Mouse (Mus musculus): Measurements from ENCODE around the gene Slc7a9.

Gene Slc7a9

DNA sequence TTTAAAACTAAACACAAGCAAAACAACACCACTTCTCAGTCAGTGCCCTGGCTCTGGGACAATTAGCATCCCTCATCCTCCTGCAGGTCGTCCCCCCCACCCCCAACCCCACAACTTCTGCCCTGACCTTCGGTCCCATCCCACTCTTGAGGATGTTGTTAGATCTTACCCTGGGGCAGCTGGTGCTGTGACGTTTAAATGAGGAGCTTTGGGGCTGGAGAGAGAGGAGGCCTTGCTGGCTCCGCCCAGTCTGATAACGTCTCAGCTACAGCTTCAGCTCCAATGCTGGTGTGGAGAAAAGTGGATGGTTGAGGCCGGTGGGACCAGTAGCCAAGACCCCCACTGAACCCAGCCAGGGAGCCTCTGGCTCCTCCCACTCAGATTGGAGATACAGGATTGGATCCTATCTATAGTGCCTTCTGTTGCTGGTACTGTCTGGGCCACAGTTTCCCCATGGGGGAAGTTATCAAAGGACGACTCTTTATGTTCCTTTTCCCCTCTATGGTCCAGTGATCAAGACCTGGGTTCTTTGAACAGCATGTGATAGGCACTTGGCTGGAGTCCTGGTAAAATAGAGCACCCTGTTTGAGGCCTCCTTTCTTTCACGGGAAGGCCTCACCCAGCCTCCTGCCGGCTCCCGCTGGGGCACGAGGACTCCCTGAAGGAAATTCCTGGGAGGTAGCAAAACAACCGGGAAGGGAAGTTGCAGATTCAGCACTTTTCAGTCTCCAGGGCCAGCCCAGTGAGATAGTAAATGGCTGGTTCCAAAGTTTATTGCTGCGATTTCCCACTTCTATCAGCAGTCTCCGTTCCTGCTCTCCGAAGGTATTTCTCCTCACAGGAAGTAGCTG, at the start of gene Slc7a9:
Slc7a9 (plus strand) TSS at position 801 of the 851 bp plus-strand sequence.
- DNase-seq (ENCODE audit: low read depth, low spot score) = no peak

DNA sequence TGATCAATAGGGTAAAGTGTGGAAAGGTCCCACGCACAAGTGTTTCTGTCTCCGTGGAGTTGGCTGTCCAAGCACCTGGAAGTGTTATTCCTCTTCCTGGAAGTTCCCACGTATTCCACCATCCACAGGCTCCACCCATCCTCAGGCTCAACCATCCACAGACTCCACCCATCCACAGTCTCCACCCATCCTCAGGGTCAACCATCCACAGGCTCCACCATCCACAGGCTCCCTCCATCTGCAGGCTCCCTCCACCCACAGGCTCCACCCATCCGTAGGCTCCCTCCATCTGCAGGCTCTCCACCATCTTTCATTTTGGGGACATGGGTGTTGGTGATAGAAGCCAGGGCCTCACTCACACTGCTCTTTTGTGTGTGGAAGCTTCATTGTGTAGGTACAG, 47.4 kb upstream of the Slc7a9 start:
- DNase-seq (ENCODE audit: low read depth, low spot score) = peak; percentile 48

DNA sequence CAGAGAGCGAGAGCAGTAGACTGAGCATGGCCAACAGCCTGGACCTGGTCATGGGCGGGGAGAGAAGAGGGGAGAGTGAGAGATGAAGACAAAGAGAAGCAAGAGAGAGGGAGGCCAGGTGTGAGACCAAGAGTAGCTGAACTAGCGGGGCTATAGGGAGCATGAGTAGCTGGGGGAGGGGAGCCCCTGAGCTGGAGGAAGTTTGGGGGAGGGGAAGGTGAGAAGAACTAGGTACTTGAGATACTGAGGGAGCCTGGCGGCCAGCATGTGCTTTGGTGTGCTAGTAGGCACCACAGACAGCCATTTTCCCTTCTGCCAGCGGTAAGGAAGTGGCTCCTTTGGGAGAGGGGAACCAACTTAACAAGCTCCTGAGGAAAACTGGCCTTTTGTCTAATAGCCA, 33.4 kb upstream of the Slc7a9 start:
- no peak for DNase-seq (ENCODE audit: low read depth, low spot score)

DNA sequence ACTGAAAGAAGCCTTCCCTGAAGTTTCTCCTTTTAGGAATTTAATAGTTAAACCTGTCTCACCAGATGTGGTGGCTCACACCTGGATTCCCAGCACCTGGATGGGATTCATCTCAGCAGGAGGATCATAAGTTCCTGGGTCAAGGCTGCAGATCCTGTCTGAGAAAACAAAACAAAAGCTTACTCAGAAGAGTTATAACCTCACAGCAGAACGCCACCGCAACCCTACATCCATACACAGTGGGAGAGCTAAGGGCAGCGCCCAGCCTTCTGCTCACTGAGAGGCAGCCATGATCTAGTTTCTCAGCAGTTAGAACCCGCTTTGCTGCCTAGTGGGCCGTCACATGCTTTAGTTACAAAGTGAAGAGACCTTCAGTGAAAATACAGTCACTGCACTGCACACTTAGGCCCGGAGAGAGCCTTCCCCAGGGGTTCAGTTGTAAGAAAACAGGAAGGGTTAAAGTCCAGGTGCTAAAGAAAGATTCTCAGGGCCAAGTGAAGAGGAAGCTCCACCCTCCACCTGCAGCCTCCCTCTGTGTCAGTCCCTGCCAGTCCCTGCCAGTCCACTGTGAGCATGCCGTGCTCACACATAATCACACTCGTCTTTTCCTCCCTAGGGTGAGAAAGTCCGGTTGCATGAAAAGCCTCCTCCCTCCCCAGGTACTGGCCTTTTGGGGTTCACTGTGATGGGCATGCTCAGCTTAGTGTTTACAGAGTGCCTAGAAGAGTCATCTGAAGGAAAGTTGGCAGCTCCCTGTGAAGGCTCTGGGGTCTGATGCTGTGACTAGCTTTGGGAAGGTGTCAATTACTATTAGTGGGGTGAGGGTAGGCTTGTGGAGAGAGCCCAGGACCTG, 32.6 kb upstream of the Slc7a9 start:
- DNase-seq (ENCODE audit: low read depth, low spot score) = no peak

DNA sequence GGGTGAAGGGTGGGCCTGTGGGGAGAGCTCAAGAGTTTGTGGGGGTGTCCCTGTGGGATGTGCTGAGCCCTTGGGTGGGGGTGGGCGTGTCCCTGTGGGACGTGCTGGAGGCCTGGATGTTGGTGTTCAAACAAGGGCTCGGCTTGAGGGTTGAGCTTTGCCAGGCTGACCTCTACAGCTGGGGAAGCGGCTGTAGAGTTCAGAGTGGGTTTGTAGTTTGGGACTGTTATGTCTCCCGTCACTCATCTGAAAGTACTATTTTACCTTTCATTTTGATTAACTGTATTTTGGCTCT, 32.0 kb upstream of the Slc7a9 start:
- no peak for DNase-seq (ENCODE audit: low read depth, low spot score)

DNA sequence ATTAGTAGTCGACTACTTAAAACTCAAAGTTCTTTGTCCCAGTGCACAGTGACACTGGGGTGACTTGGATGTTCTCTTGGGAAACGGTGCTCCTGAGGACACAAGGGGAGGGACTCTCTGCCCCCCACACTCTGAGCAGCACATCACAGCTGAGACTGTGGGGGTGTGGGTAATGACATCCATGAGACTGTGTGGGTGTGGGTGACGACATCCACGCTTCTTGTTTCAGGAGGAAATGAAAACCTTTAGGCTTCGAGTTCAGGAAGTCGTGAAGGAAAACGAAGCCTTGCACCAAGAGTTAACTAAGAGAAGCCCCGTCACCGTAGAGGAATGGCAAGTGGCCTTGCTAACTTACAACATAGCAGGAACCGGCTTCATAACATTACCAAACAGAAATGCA, 25.5 kb upstream of the Slc7a9 start:
- no peak for DNase-seq (ENCODE audit: low read depth, low spot score)

DNA sequence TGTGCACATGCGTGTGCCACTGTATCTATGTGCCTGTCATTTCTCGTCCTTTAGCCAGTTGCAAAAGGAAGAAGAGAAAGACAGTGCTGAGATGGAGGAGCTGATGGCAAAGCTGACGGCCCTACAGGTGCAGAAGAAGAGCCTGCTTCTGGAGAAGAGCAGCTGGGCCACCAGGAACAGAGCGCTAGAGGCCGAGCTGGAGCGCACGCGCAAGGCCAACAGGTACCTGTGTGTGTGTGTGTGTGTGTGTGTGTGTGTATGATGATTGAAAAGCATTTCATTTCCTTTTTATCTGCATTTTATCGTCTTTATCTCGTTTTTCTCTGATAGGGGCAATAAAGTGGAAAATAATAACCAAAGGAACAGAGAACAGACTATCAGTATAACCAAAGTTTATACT, 20.4 kb upstream of the Slc7a9 start:
- no peak for DNase-seq (ENCODE audit: low read depth, low spot score)

DNA sequence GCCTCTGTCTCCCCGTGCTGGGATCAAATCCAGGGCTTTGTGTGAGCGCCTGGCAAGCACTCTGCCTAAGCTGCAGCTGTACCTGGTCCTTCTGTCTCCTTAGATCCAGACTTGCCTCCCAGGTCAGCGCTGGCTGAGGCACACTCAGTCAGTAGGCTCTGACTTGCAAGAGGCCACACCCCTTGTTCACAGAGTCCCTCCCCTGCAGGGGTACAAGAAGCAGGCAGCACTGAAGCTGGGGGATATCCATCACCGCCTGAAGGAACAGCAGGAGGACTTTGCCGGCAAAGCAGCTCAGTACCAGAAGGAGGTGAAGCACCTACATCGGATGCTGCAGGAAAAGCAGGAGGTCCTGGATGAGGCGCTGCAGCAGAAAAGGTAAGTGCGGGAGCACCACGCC, 13.3 kb upstream of the Slc7a9 start:
- DNase-seq (ENCODE audit: low read depth, low spot score) = no peak

DNA sequence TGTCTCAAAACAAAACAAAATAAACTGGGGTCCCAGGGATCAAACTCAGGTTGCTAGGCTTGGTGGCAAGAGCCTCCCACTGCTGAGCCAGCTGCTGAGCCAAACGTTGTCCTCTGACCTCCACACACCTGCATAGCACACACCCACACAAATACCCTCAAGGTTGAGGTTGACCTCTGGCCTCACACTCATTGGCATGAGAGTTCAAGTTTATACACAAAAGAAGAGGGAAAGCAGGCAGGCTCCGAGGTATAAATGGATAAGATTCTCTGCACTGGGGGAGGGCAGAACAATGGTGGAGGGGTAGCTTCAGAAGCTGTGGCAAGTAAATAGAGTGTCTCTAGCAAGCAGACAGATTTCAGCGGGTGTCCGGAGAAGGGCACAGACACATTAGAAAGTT, 1.1 kb upstream of the Slc7a9 start:
- no peak for DNase-seq (ENCODE audit: low read depth, low spot score)

DNA sequence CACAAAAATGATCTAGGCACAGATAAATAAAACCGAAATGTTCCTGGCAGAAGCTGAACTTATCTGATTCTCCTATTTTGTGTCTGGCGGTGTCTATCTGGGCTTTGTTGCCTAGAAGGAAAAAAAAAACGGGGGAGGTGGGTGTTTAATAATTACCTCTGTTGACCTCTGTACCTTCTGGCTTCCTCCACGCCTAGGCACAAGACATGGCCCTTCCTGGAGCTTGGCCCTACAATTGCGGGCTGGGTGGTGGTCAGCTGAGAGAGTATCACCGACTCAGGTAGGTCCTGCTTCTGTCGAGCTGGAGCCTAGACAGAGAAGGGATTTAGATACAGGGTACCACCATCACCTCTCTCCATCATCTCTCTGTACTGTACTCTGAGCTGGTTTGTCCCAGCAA, 271 bp downstream of the Slc7a9 start:
- DNase-seq (ENCODE audit: low read depth, low spot score) = no peak

DNA sequence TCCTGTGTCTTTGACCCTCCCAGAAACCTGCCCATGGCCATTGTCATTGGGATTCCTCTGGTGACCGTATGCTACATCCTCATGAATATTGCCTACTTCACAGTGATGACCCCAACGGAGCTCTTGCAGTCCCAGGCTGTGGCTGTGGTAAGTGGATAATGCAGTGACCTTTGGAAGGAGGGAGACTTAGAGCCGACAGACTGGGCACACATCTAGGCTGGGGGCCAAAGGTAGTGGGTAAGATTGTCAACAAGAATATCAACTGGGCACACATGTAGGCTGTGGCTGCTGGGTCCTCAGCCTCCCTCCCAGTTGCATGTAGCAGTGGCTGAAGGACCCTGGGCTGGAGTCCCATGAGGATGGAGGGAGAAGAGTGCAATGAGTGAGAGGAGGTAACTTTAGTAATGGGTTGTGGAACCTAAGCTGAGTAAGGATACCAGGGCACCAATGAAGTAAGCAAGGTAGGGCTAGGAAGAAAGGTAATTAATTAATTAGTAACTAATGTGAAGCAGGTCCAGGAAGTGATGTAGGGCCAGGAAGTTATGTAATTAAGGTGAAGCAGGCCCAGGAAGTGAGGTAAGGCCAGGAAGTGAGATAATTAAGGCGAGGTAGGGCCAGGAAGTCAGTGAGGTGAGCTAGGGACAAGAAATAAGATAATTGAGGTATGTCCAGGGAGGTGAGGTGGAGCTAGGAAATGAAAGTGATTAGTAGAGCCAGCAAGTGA, 7.7 kb downstream of the Slc7a9 start:
- no peak for DNase-seq (ENCODE audit: low read depth, low spot score)

DNA sequence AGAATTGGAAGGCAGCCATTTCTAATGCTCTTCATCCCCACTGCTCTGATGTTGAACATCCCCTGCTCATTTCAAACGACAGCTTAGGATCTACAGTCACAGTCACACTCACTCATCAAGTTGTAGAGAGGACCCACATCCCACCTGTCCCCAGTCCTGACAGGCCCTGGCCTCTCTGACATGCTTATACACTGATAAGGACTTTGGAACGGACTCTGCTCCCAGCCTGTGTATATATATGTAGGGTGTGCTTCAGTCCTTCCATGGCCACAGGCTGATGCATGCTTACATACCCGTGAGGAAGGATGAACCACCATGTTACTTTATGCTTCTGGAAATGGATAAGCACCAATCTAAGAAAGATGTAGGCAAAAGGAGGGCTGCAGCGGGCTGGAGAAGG, 12.4 kb downstream of the Slc7a9 start:
- DNase-seq (ENCODE audit: low read depth, low spot score) = no peak

DNA sequence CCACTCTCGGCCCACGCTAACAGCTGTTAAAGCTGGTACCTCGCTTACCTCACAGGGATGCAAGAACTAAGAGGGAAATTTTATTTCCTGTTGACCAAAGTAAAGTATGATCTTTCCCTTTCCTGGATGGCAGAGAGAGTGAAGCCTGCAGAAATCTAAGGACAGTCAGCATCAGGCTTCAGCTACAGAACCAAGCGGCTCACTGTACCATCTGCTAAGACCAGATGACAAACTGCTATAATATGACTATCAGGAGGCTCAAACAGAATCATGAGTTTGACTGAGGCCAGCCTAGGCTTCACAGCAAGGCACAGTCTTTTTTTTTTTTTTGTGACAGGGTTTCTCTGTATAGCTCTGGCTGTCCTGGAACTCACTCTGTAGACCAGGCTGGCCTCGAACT, 16.4 kb downstream of the Slc7a9 start:
- DNase-seq (ENCODE audit: low read depth, low spot score) = no peak

DNA sequence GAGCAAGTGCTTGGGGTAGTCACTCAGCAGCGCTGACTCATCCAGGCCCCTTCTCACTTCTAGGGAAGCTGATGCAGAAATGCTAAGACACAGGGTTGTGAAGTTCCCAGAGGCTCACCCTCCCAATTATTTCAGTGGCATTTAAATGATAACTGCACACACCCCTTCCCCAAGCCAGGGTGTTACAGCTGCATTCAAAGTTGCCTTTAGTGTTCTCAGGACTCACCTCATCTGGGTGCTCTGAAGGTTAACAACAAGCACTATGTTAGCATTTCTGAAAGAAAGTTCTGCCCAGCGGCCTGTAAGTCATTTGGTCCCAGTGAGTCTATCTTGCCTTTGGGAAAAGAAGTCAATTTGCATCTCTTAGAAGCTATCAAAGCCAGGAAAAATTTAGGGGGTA, 19.3 kb downstream of the Slc7a9 start:
- DNase-seq (ENCODE audit: low read depth, low spot score) = no peak

DNA sequence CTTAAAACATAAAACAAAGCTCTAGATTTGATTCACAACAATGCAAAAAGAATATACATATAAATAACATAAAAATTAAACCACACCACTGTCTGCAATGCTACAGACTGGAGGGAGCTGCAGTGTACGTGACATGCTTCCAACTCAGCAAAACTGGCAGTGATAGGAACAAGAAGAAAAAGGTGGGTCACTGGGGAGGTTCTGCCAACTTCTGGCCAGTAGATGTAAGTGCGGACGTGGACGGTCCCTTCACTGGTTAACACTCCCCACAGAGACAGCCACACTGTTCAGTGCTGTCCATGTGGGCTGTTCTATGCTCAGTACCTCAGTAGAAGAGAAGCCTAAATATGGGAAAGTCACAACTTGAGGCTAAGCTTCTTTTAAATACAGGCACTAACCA, 22.2 kb downstream of the Slc7a9 start:
- no peak for DNase-seq (ENCODE audit: low read depth, low spot score)

DNA sequence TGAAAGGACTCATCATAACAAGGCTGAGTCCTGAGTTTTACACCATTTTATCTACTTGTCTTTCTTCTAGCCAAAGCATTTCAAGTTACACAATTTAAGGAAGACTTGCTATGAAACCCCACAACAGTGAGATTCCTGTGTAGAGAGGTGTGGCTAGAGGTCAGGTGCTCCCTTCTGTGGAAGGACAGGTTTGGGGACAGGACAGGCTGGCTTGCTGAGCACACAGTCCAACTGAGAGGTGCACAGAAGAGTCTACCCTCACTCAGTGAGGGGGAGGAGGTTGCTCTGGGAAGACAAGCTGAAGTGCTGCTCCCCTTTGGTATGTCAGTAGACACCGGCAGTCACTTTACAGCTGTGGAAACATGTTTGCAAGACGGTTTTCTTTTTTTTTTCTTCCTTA, 27.9 kb downstream of the Slc7a9 start:
- DNase-seq (ENCODE audit: low read depth, low spot score) = no peak

DNA sequence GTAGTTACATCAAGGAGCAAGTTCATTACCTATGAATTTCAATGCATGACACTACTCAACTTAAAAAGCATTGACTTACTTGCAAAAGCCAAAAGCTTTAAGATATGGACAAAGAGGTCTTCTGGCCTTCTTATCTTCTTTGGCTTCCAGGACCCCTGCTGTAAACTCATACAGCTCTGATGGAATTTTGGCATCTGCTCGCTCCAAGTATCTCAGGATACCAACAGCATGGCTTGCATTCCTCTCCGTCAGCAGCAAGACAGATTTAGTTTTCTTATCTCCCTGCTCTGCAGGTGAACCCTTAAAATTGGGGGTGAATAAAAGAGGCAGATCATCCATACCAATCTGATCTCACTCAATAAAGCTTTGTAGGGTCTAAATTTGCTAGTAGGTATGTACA, 36.5 kb downstream of the Slc7a9 start:
- DNase-seq (ENCODE audit: low read depth, low spot score) = no peak

DNA sequence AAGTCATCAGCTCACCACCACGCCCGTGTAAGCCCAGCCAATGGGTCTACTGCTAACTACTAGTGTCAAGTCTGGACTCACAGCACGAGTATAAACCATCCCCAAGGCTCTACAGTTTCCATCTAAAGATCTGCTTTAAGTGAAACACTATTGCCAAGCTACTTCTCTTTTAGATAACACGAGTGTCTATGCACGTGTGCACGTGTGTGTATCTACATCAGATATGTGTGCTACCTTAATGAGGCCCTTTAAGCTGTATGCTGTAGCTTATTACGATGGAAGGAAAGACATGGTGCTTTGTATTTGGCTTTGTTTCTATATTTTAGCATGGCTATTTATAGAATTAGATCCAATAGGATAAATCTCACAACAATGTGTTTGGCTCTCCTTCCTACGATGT, 38.0 kb downstream of the Slc7a9 start:
- DNase-seq (ENCODE audit: low read depth, low spot score) = no peak

DNA sequence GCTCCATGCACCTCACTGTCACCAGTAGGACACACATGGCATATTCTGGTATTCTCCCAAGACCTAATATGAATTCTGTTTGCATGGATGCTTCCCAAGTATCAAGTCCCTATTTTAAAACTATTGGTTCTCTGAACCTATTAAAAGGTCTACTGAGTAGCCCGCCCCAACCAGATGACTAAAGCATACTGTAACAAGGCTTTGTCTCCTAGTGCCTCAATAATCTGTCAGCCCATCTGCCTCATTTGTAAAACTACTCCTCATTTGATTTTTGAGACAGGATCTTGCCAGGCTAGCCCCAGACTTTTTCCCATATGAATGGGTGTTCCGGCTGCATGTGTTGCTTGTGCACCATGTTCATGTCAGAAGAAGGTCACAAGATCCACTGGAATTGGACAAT, 41.6 kb downstream of the Slc7a9 start:
- no peak for DNase-seq (ENCODE audit: low read depth, low spot score)

DNA sequence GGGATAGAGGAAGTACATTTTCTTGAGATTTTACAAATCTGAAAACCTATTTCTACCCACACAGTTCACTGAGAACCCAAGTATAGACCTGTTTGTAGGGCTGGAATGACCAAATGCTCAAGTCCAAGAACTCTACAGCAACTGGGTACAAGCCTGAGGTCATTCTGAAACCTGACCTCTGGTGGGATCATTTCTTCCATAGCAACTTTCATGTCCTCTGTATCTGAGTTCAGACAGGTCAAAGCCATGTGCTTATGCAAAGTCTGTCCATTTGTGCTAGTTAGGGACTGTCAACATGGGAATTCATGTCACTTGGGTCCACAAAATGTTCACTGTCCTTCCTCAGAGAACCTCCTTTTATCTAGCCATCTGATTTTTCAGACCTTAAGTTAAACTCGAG, 42.4 kb downstream of the Slc7a9 start:
- no peak for DNase-seq (ENCODE audit: low read depth, low spot score)

DNA sequence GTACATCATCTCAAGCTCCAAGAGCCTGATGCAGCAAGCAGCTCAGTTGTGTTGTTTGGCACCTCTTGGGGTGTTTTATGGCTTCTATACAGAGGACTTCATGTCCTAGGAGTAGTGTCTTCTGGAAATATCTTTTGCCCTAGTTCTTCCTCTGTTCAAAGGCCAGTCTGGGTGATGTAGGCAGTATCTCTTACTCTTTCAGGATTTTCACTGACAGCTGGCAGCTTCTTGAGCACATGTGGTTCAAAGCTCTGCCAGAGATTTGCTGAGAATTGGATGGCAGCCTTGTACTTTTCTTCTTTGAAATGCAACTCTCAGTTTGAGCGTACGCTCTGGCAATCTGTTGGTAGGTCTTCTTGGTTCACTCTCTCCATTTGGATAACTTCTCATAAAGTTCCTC, 48.9 kb downstream of the Slc7a9 start:
- no peak for DNase-seq (ENCODE audit: low read depth, low spot score)

DNA sequence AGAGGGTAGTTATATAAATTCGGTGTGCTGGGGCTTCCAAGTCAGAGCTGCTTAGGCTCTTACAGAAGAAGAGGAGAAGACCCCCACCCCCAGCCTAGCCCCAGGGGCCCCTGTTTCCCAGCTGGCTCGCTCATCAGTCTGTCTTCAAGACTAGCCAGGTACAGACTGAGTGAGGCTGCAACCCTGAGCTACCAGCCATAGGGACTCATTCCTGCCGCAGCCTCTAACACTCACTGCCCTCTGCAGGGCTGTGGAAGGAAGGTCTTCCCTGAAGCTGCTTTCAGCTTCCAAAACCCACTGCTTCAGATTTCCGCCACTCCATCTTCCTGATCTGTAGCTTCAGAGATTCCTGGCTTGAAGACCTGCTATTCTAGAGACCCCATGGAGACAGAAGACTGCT, 53.4 kb downstream of the Slc7a9 start:
- DNase-seq (ENCODE audit: low read depth, low spot score) = no peak

All from c-Kit-negative CD71-positive TER-119-positive erythroid progenitor cells, embryonic 14.5 days (primary cell).